Mouse (Mus musculus): ENCODE measurements at regions not wholly inside any gene's neighbourhood (a gene's known extent, or its start where the extent isn't known, plus 50 kb on each side); places are given as distances from the start of the nearest gene placed in this dataset.

DNA sequence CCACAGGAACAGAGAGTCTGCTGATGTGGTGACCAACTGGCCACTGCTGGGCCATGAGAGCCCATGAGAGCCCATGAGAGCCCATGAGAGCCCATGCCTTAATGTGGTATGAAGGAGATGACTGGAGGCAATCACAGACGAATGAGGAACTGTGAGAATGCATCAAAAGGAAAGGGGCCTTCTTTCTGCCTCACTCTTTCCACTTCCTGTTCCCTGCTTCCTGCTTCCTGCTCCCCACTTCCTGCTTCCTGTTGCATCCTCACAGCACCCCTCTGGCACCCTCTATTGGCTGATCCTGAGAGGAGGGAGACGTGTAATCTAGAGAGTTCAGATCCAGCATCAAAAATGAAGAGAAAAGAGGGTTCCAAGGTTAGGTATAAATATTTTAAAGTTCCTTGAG is 369.7 kb downstream of the Rps6kc1 start:
- TF ChIP-seq EP300 (IDR thresholded peaks at IDR 0.05; ENCODE audit: insufficient read depth, low read depth, low read length) (no peak), CTCF (IDR thresholded peaks at IDR 0.05; ENCODE audit: low read depth, low read length) (peak; percentile 32)

Data from ES-Bruce4 (cell line).